Mouse (Mus musculus) adrenal gland, adult 2 months (tissue): Measurements from ENCODE around the gene Chst1. TPM values are rescaled to one million over a fixed set of nuclear protein-coding genes. Genes with fewer than 3 reads are reported as not detected.

Experiments
- microRNA-seq, 2 experiments: library from miRNA; unstranded; fragments of <30 nt; microRNA quantifications; one replicate each; pipeline ENCODE4 v1.2.0; 2021
- polyA plus RNA-seq: library from polyadenylated mRNA; depleted of rRNA; stranded (reverse); fragments of >200 nt; gene quantifications from 2 replicates; pipeline ENCODE4 v1.2.3, GENCODE M21; 2012; rRNA removed
- total RNA-seq, 2 experiments: library from RNA; stranded (reverse); gene quantifications; 2 replicates each; pipeline ENCODE4 v1.2.3; 2021

Gene Chst1
- total and polyA plus RNA-seq, 3 experiments = 15.3 to 22.8 (median 18.8) TPM

Small RNA genes lying within 50 kb of the gene (microRNA-seq; reads per million reads assigned to microRNA genes)
- gene Mir7221 = 0 reads per million in 2 experiments
- 0 reads per million in 2 experiments for gene Mir7222

Other genes with a start within 250 kb of the Chst1 start
- 100 to 1,000 TPM; 102 to 212 TPM for gene Pex16, start 225.0 kb upstream of the Chst1 start, total RNA-seq
- gene Pex16, start 225.0 kb upstream of the Chst1 start, polyA plus RNA-seq = 199 and 254 TPM in 2 replicates
- gene Large2, start 224.8 kb upstream of the Chst1 start, total RNA-seq = 1 to 10 TPM in 1 of 2 experiments, under 1 TPM in 1; 0.45 to 1.4 TPM
- 1.3 and 2.2 TPM in 2 replicates for gene Large2, start 224.8 kb upstream of the Chst1 start, polyA plus RNA-seq
- 10 to 100 TPM in 1 of 2 experiments, 1 to 10 TPM in 1; 4.9 to 14.6 TPM for gene 1700029I15Rik, start 217.2 kb upstream of the Chst1 start, total RNA-seq
- 10.5 and 15.0 TPM in 2 replicates for gene 1700029I15Rik, start 217.2 kb upstream of the Chst1 start, polyA plus RNA-seq
- gene Mapk8ip1, start 198.4 kb upstream of the Chst1 start, total RNA-seq = 10 to 100 TPM; 30.2 to 34.9 TPM
- gene Mapk8ip1, start 198.4 kb upstream of the Chst1 start, polyA plus RNA-seq = 60.9 and 67.1 TPM in 2 replicates
- 10 to 100 TPM; 32.9 to 45.1 TPM for gene Cry2, start 165.7 kb upstream of the Chst1 start, total RNA-seq
- 27.6 and 53.8 TPM in 2 replicates for gene Cry2, start 165.7 kb upstream of the Chst1 start, polyA plus RNA-seq
- 10 to 100 TPM; 14.3 to 23.2 TPM for gene Slc35c1, start 139.2 kb upstream of the Chst1 start, total RNA-seq
- gene Slc35c1, start 139.2 kb upstream of the Chst1 start, polyA plus RNA-seq = 50.9 and 98.4 TPM in 2 replicates